Mouse (Mus musculus) embryonic facial prominence, embryonic 10.5 days (tissue): Measurements from ENCODE around the gene Rnf13. TPM values are rescaled to one million over a fixed set of nuclear protein-coding genes. Genes with fewer than 3 reads are reported as not detected.
"Not testable (repeated sequence)": the region's sequence is repeated elsewhere in the genome, so short reads cannot be mapped to it uniquely, and the experiment has no call there.

Experiments used
- DNase-seq: peaks from one replicate; pipeline ENCODE4 v3.0.0-alpha.2; 2017; ENCODE audit warnings: low spot score
- H3K27ac ChIP-seq: fragments of 300-500 bp; sonication (generic); replicated peaks from 2 replicates; pipeline ENCODE4 v1.5.1; 2016; ENCODE audit warnings: mild to moderate bottlenecking
- H3K27me3 ChIP-seq: fragments of 300-500 bp; sonication (generic); replicated peaks from 2 replicates; pipeline ENCODE4 v1.6.1; 2016; ENCODE audit warnings: low read depth, mild to moderate bottlenecking; ENCODE audit not compliant: poor library complexity, severe bottlenecking
- H3K36me3 ChIP-seq: fragments of 300-500 bp; sonication (generic); replicated peaks from 2 replicates; pipeline ENCODE4 v1.6.1; 2016; ENCODE audit warnings: mild to moderate bottlenecking, moderate library complexity
- H3K4me1 ChIP-seq: fragments of 300-500 bp; sonication (generic); 2 replicates; pipeline ENCODE4 v1.6.1; 2016
- H3K4me3 ChIP-seq: fragments of 300-500 bp; sonication (generic); 2 replicates; pipeline ENCODE4 v1.5.1; 2016; ENCODE audit warnings: mild to moderate bottlenecking, moderate library complexity
- H3K9me3 ChIP-seq: fragments of 300-500 bp; sonication (generic); 2 replicates; pipeline ENCODE4 v1.6.1; 2016; ENCODE audit warnings: mild to moderate bottlenecking
- WGBS: fragments of 180-500 bp; shearing (Covaris S2); methylation state at CpG from one replicate; pipeline ENCODE4 v1.1.7; 2016; 5-methylcytosine and 5-hydroxymethylcytosine counted together
- polyA plus RNA-seq: library from polyadenylated mRNA; unstranded; fragments of >200 nt; fragmentation: Nextera tagmentation; extraction: Ambion mirVana; gene quantifications from 2 replicates; pipeline ENCODE4 v1.2.1, GENCODE M21; 2016

The Rnf13 gene
- polyA plus RNA-seq, 1 experiment from 2014 or later, result 42.2 TPM

- peaks cover 5% of the 10 kb centered on the region; the same call in 1 of the 2 replicates for H3K9me3 ChIP-seq
- no peaks in the 10 kb centered on the region for H3K36me3 ChIP-seq
- H3K4me1 ChIP-seq, result no peaks in the 10 kb centered on the region
- 87% methylated on average over 7 of the region's 7 CpGs for WGBS
- no peaks in the 10 kb centered on the region for H3K27me3 ChIP-seq
- no peak overlapping the region for H3K27ac ChIP-seq
- H3K4me3 ChIP-seq, result no peak overlapping the region
- DNase-seq, result no peak
These were observed 53.4 kb downstream of the Rnf13 start for GRCm38 (mm10) chr3:57789005-57789962.

GRCm38 (mm10) chr3:57791104-57791503 is 55.2 kb downstream of the Rnf13 start:
- no peak for DNase-seq
- Histone ChIP-seq H3K27ac (no peak overlapping the region), H3K9me3 (peaks cover 6% of the 10 kb centered on the region; the same call in 1 of the 2 replicates), H3K36me3 (no peaks in the 10 kb centered on the region), H3K4me3 (no peak overlapping the region), H3K27me3 (no peaks in the 10 kb centered on the region), H3K4me1 (no peaks in the 10 kb centered on the region)
- WGBS, result 82% methylated on average over 3 of the region's 3 CpGs

GRCm38 (mm10) chr3:57795071-57795470 is 59.2 kb downstream of the Rnf13 start:
- H3K27ac ChIP-seq, H3K9me3 ChIP-seq, H3K4me3 ChIP-seq, H3K27me3 ChIP-seq, H3K4me1 ChIP-seq, DNase-seq, H3K36me3 ChIP-seq: not testable (repeated sequence)
- WGBS, result 82% methylated on average over 6 of the region's 6 CpGs

- H3K27me3 ChIP-seq, result no peaks in the 10 kb centered on the region
- H3K27ac ChIP-seq, result no peak overlapping the region
- DNase-seq, result no peak
- no peaks in the 10 kb centered on the region for H3K36me3 ChIP-seq
- no peaks in the 10 kb centered on the region for H3K9me3 ChIP-seq
- no peaks in the 10 kb centered on the region for H3K4me1 ChIP-seq
- 83% methylated on average over 6 of the region's 6 CpGs for WGBS
- H3K4me3 ChIP-seq, result no peak overlapping the region
These were observed 79.6 kb downstream of the Rnf13 start for GRCm38 (mm10) chr3:57815447-57815846.

GRCm38 (mm10) chr3:57825866-57826265 is 90.0 kb downstream of the Rnf13 start:
- WGBS, result 96% methylated on average over 3 of the region's 3 CpGs
- H3K4me1 ChIP-seq, result no peaks in the 10 kb centered on the region
- H3K27ac ChIP-seq, result no peak overlapping the region
- H3K36me3 ChIP-seq, result peaks cover 20% of the 10 kb centered on the region; the same call in 1 of the 2 replicates
- H3K4me3 ChIP-seq, result no peak overlapping the region
- H3K27me3 ChIP-seq, result no peaks in the 10 kb centered on the region
- no peak for DNase-seq
- H3K9me3 ChIP-seq, result no peaks in the 10 kb centered on the region

- no peak for DNase-seq
- Histone ChIP-seq H3K4me1 (no peaks in the 10 kb centered on the region), H3K27me3 (no peaks in the 10 kb centered on the region), H3K27ac (no peak overlapping the region), H3K36me3 (peaks cover 16% of the 10 kb centered on the region; the same call in 1 of the 2 replicates), H3K4me3 (no peak overlapping the region), H3K9me3 (no peaks in the 10 kb centered on the region)
- WGBS, result 94% methylated on average over 11 of the region's 11 CpGs
These were observed 97.7 kb downstream of the Rnf13 start for GRCm38 (mm10) chr3:57833585-57833984.

GRCm38 (mm10) chr3:57836911-57837310 is 101.0 kb downstream of the Rnf13 start:
- DNase-seq, result no peak
- H3K4me1 ChIP-seq, result no peaks in the 10 kb centered on the region
- WGBS, result 93% methylated on average over 4 of the region's 4 CpGs
- no peak overlapping the region for H3K27ac ChIP-seq
- no peak overlapping the region for H3K4me3 ChIP-seq
- H3K36me3 ChIP-seq, result peaks cover 36% of the 10 kb centered on the region
- no peaks in the 10 kb centered on the region; the same call in 1 of the 2 replicates for H3K9me3 ChIP-seq
- H3K27me3 ChIP-seq, result no peaks in the 10 kb centered on the region

GRCm38 (mm10) chr3:57843775-57844174 is 107.9 kb downstream of the Rnf13 start:
- H3K36me3 ChIP-seq, result peaks cover 54% of the 10 kb centered on the region
- no peak overlapping the region for H3K27ac ChIP-seq
- no peak overlapping the region for H3K4me3 ChIP-seq
- H3K27me3 ChIP-seq, result no peaks in the 10 kb centered on the region
- peaks cover 19% of the 10 kb centered on the region for H3K4me1 ChIP-seq
- DNase-seq, result no peak
- no peaks in the 10 kb centered on the region; the same call in 1 of the 2 replicates for H3K9me3 ChIP-seq

- H3K27me3 ChIP-seq, result no peaks in the 10 kb centered on the region
- peaks cover 19% of the 10 kb centered on the region for H3K4me1 ChIP-seq
- H3K4me3 ChIP-seq, result peak overlapping the region; percentile 93
- H3K9me3 ChIP-seq, result no peaks in the 10 kb centered on the region
- peaks cover 34% of the 10 kb centered on the region for H3K36me3 ChIP-seq
- peak; percentile 41 for DNase-seq
- peak overlapping the region; percentile 96 for H3K27ac ChIP-seq
- WGBS, result 21% methylated on average over 11 of the region's 11 CpGs
These were observed 110.2 kb downstream of the Rnf13 start for GRCm38 (mm10) chr3:57845786-57846661.

- H3K4me1 ChIP-seq, result peaks cover 19% of the 10 kb centered on the region
- 1% methylated on average over 9 of the region's 9 CpGs for WGBS
- H3K27ac ChIP-seq, result peak overlapping the region; percentile 96
- peaks cover 29% of the 10 kb centered on the region for H3K36me3 ChIP-seq
- H3K9me3 ChIP-seq, result no peaks in the 10 kb centered on the region
- DNase-seq, result no peak
- H3K4me3 ChIP-seq, result peak overlapping the region; percentile 93
- H3K27me3 ChIP-seq, result no peaks in the 10 kb centered on the region
These were observed 110.7 kb downstream of the Rnf13 start for GRCm38 (mm10) chr3:57846662-57846911.

GRCm38 (mm10) chr3:57846912-57847759 is 111.3 kb downstream of the Rnf13 start:
- Histone ChIP-seq H3K27me3 (no peaks in the 10 kb centered on the region), H3K36me3 (peaks cover 24% of the 10 kb centered on the region), H3K27ac (peak overlapping the region; percentile 96), H3K4me3 (peak overlapping the region; percentile 93), H3K4me1 (peaks cover 19% of the 10 kb centered on the region), H3K9me3 (no peaks in the 10 kb centered on the region)
- WGBS, result under 1% methylated on average over 104 of the region's 104 CpGs
- peak; percentile 87 for DNase-seq

- under 1% methylated on average over 51 of the region's 52 CpGs for WGBS
- H3K9me3 ChIP-seq, result no peaks in the 10 kb centered on the region
- H3K27ac ChIP-seq, result peak within 1 kb of the TSS; percentile 96
- peak; percentile 91 for DNase-seq
- H3K27me3 ChIP-seq, result no peaks in the 10 kb centered on the region
- H3K4me3 ChIP-seq, result peak within 1 kb of the TSS; percentile 93
- H3K4me1 ChIP-seq, result peaks cover 19% of the 10 kb centered on the region
- H3K36me3 ChIP-seq, result peaks cover 18% of the 10 kb centered on the region
These were observed 111.9 kb downstream of the Rnf13 start, which contains the start of gene Pfn2 for GRCm38 (mm10) chr3:57847760-57848185. TSS of gene Pfn2 (minus strand) at chr3:57848079.
